In the genomic region with DNA sequence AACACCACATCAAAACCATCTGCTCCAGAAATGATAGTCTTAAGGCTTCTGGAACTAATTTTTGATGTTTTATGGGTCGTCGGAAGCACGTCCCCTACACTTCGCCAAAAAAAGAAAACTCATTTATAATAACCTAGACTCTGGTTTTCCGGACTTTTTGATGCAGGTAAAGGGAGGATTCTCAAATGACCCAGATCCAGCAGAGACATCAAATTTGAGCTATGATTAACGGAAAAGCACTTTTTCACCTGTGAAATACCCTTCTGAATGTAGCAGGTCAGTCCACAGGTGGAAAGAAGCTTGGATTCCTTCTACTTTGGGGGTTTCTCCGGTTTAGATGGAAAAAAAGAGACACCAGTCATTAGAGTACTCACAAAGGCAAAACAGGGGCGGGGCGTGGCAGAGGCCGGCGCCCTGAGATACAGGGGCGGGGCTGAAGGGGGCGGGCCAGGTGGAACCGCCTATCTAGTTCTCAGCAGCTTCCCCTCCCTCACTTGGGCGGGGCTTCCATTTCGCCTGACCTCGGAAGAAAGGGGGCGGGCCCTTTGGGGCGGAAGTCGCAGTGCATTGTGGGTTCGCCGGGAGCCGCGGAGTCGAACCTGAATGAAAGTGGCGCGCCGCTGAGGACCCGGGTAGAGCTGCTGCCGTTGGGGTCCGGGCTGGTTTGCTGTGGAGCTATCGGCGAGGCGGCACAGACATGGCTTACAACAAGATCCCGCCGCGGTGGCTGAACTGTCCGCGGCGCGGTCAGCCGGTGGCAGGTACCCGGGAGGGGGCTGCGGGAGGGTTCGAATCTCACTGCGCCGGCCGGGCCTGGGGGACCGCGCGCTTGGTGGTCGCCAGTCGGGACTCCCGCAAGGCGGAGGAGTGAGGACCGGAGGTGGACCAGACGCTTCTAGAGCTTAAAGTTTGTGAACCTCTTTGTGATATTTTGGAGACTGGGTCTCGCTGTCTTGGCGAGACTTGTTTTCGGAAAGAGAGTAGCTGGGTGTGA, we compare ENCODE assay signal across 1 mouse cellular context.
TF ChIP-seq lines count a peak whose summit lies in the region.

A gene (plus strand): TSS at position 548 of the 994 bp plus-strand sequence.

TF ChIP-seq in CH12.LX, 34 proteins besides CTCF, POLR2A, EP300 and RAD21 (continued from another document):
- peak; percentile 39; the same call in 1 of the 2 replicates for TF ChIP-seq MAX (IDR thresholded peaks at IDR 0.05; ENCODE audit: low read length)
- TF ChIP-seq JUND (conservative IDR thresholded peaks at IDR 0.05; ENCODE audit: low read depth, low read length): no peak
- no peak for TF ChIP-seq POLR2AphosphoS2 (IDR thresholded peaks at IDR 0.05; ENCODE audit: low read depth, low read length)
- no peak for TF ChIP-seq UBTF (IDR thresholded peaks at IDR 0.05; ENCODE audit: low read depth, low read length)
- 0 out of 2 replicates have a peak, but pooled peaks have one; percentile 35 for TF ChIP-seq NRF1 (IDR thresholded peaks at IDR 0.05; ENCODE audit: low read depth, low read length)
- 0 out of 2 replicates have a peak, but pooled peaks have one; percentile 26 for TF ChIP-seq CHD1 (IDR thresholded peaks at IDR 0.05; ENCODE audit: low read depth, low read length)
- TF ChIP-seq GABPA (IDR thresholded peaks at IDR 0.05; ENCODE audit: insufficient replicate concordance, low read depth, low read length): no peak
- no peak for TF ChIP-seq E2F4 (IDR thresholded peaks at IDR 0.05; ENCODE audit: insufficient replicate concordance, low read depth, low read length)
- peak; percentile 94 for TF ChIP-seq ELF1 (IDR thresholded peaks at IDR 0.05; ENCODE audit: low read depth, low read length)
- TF ChIP-seq NELFE (IDR thresholded peaks at IDR 0.05; ENCODE audit: low read depth, low read length): no peak; the same call in 1 of the 2 replicates
- no peak for TF ChIP-seq PAX5 (IDR thresholded peaks at IDR 0.05; ENCODE audit: low read length)
- no peak for TF ChIP-seq MEF2A (IDR thresholded peaks at IDR 0.05; ENCODE audit: borderline replicate concordance, low read depth, low read length)
- peak; percentile 49; the same call in 1 of the 2 replicates for TF ChIP-seq MXI1 (IDR thresholded peaks at IDR 0.05; ENCODE audit: low read depth, low read length)
- no peak; the same call in 1 of the 2 replicates for TF ChIP-seq TCF12 (IDR thresholded peaks at IDR 0.05; ENCODE audit: low read depth, low read length)
- no peak for TF ChIP-seq SMC3 (IDR thresholded peaks at IDR 0.05; ENCODE audit: low read depth, low read length)
- TF ChIP-seq KAT2A (IDR thresholded peaks at IDR 0.05; ENCODE audit: insufficient replicate concordance, low read length): peak; percentile 61; the same call in 1 of the 2 replicates
- no peak for TF ChIP-seq CHD2 (IDR thresholded peaks at IDR 0.05; ENCODE audit: low read length)
- 0 out of 2 replicates have a peak, but pooled peaks have one; percentile 42 for TF ChIP-seq MAZ (IDR thresholded peaks at IDR 0.05; ENCODE audit: low read depth, low read length)
- TF ChIP-seq ZKSCAN1 (IDR thresholded peaks at IDR 0.05; ENCODE audit: borderline replicate concordance, low read depth, low read length): no peak
- TF ChIP-seq MYC (IDR thresholded peaks at IDR 0.05; ENCODE audit: low read depth, low read length): no peak
- TF ChIP-seq ZMIZ1 (IDR thresholded peaks at IDR 0.05; ENCODE audit: low read depth, low read length): peak; percentile 70
- 0 out of 2 replicates have a peak, but pooled peaks have one; percentile 2 for TF ChIP-seq ETS1 (conservative IDR thresholded peaks at IDR 0.05; ENCODE audit: low read depth, low read length)
- TF ChIP-seq HCFC1 (IDR thresholded peaks at IDR 0.05; ENCODE audit: low read depth, low read length): peak; percentile 82
TF ChIP-seq in CH12.LX: peak in this region for 13.
